Mouse (Mus musculus): ENCODE results near the gene A930017K11Rik.

DNA sequence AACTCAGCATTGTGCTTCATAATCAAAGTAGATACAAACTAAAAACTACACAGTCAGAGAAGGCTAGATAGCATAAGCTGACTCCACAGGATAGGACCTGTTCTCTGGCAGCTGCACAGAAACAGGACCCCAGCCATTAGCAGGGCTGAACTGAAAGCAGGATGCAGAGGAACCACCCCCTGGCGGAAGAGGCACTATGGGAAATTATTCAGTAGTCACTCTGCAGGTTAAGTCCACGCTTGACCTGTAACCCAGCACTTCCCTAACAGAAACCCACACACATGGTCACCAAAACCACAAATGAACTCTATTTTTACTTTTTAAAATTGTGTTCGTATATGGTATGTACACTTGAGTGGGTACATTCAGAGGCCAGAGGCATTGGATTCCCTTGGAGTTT, 49.3 kb downstream of the A930017K11Rik start:
- no peak for TF ChIP-seq POLR2A (IDR thresholded peaks at IDR 0.05; ENCODE audit: insufficient read depth, low read depth, low read length)
- no peak for TF ChIP-seq CTCF (IDR thresholded peaks at IDR 0.05)
- no peak for TF ChIP-seq EP300 (IDR thresholded peaks at IDR 0.05; ENCODE audit: insufficient read depth, low read depth, low read length)

Measured in heart, adult 2 months (tissue).